Mouse (Mus musculus): Measurements from ENCODE around the gene Fam69b. TPM values are rescaled to one million over a fixed set of nuclear protein-coding genes. Genes with fewer than 3 reads are reported as not detected.

Fam69b gene
- polyA plus RNA-seq, 2 experiments, result 0.70 to 0.78 TPM

- no peak for ATAC-seq (ENCODE audit: insufficient read depth)
- Histone ChIP-seq H3K4me1 (replicated peaks; ENCODE audit: control insufficient read depth in 2 of 2, insufficient read depth in 2 of 2, low read length in 1 of 2) (peaks cover 0 to 25% of the 10 kb centered on the region in 2 experiments; a peak in 2 of 4 replicates), H3K9ac (replicated peaks) (no peak overlapping the region), H3K27ac (no peak overlapping the region), H3K27me3 (ENCODE audit: control insufficient read depth, insufficient read depth, low read length) (no peaks in the 10 kb centered on the region), H3K4me2 (ENCODE audit: low read depth) (no peak overlapping the region), H3K9me3 (ENCODE audit: control insufficient read depth, low read length) (no peaks in the 10 kb centered on the region), H3K4me3 (ENCODE audit: insufficient read depth in 1 of 2, low read depth in 2 of 2, low read length in 2 of 2) (no peak overlapping the region), H3K36me3 (replicated peaks; ENCODE audit: control insufficient read depth, insufficient read depth, low read depth) (no peaks in the 10 kb centered on the region; the same call in 1 of the 2 replicates)
- DNase-seq (ENCODE audit: low read depth in 3 of 3, low spot score in 3 of 3), result no peak
- TF ChIP-seq CTCF (IDR thresholded peaks at IDR 0.05; ENCODE audit: low read depth) (no peak), EP300 (IDR thresholded peaks at IDR 0.05; ENCODE audit: low read depth) (no peak)
- 82% methylated on average over 2 of the region's 2 CpGs for WGBS (ENCODE audit: insufficient replicate concordance)
These were observed 30.4 kb upstream of the Fam69b start for GRCm38 (mm10) chr2:26597810-26598209.

- Histone ChIP-seq H3K27ac (no peak overlapping the region), H3K4me1 (replicated peaks; ENCODE audit: control insufficient read depth in 2 of 2, insufficient read depth in 2 of 2, low read length in 1 of 2) (peaks cover 0 to 25% of the 10 kb centered on the region in 2 experiments; a peak in 2 of 4 replicates), H3K36me3 (replicated peaks; ENCODE audit: control insufficient read depth, insufficient read depth, low read depth) (no peaks in the 10 kb centered on the region; the same call in 1 of the 2 replicates), H3K4me2 (ENCODE audit: low read depth) (no peak overlapping the region), H3K9ac (replicated peaks) (no peak overlapping the region), H3K27me3 (ENCODE audit: control insufficient read depth, insufficient read depth, low read length) (no peaks in the 10 kb centered on the region; the same call in none of the 2 replicates), H3K4me3 (ENCODE audit: insufficient read depth in 1 of 2, low read depth in 2 of 2, low read length in 2 of 2) (no peak overlapping the region), H3K9me3 (ENCODE audit: control insufficient read depth, low read length) (no peaks in the 10 kb centered on the region)
- TF ChIP-seq EP300 (IDR thresholded peaks at IDR 0.05; ENCODE audit: low read depth), result no peak
- TF ChIP-seq CTCF (IDR thresholded peaks at IDR 0.05; ENCODE audit: low read depth), result no peak
- 54% methylated on average over 3 of the region's 3 CpGs for WGBS (ENCODE audit: insufficient replicate concordance)
- ATAC-seq (ENCODE audit: insufficient read depth) (no peak), DNase-seq (ENCODE audit: low read depth in 3 of 3, low spot score in 3 of 3) (no peak)
These were observed 29.8 kb upstream of the Fam69b start for GRCm38 (mm10) chr2:26598462-26598861.

GRCm38 (mm10) chr2:26599965-26600364, 28.3 kb upstream of the Fam69b start:
- Histone ChIP-seq H3K4me1 (replicated peaks; ENCODE audit: control insufficient read depth in 2 of 2, insufficient read depth in 2 of 2, low read length in 1 of 2) (peaks cover 0 to 21% of the 10 kb centered on the region in 2 experiments; a peak in 2 of 4 replicates), H3K9ac (replicated peaks) (no peak overlapping the region), H3K27ac (peak overlapping the region; percentile 9; the same call in 1 of the 2 replicates), H3K27me3 (ENCODE audit: control insufficient read depth, insufficient read depth, low read length) (peaks cover 7% of the 10 kb centered on the region), H3K36me3 (replicated peaks; ENCODE audit: control insufficient read depth, insufficient read depth, low read depth) (no peaks in the 10 kb centered on the region), H3K9me3 (ENCODE audit: control insufficient read depth, low read length) (no peaks in the 10 kb centered on the region), H3K4me2 (ENCODE audit: low read depth) (no peak overlapping the region), H3K4me3 (ENCODE audit: insufficient read depth in 1 of 2, low read depth in 2 of 2, low read length in 2 of 2) (no peak overlapping the region)
- 59% methylated on average over 4 of the region's 4 CpGs for WGBS (ENCODE audit: insufficient replicate concordance)
- no peak for DNase-seq (ENCODE audit: low read depth in 3 of 3, low spot score in 3 of 3)
- ATAC-seq (ENCODE audit: insufficient read depth), result no peak
- TF ChIP-seq CTCF (IDR thresholded peaks at IDR 0.05; ENCODE audit: low read depth), result no peak
- no peak for TF ChIP-seq EP300 (IDR thresholded peaks at IDR 0.05; ENCODE audit: low read depth)

- H3K4me2 ChIP-seq (ENCODE audit: low read depth), result no peak overlapping the region
- 64% methylated on average over 2 of the region's 2 CpGs for WGBS (ENCODE audit: insufficient replicate concordance)
- ATAC-seq (ENCODE audit: insufficient read depth) (peak; percentile 48; the same call in 1 of the 2 replicates), DNase-seq (ENCODE audit: low read depth in 3 of 3, low spot score in 3 of 3) (no peak)
- H3K27ac ChIP-seq, result no peak overlapping the region
- TF ChIP-seq CTCF (IDR thresholded peaks at IDR 0.05; ENCODE audit: low read depth), result no peak
- no peak for TF ChIP-seq EP300 (IDR thresholded peaks at IDR 0.05; ENCODE audit: low read depth)
- no peak overlapping the region for H3K4me3 ChIP-seq (ENCODE audit: insufficient read depth in 1 of 2, low read depth in 2 of 2, low read length in 2 of 2)
- no peaks in the 10 kb centered on the region for H3K36me3 ChIP-seq (replicated peaks; ENCODE audit: control insufficient read depth, insufficient read depth, low read depth)
- H3K27me3 ChIP-seq (ENCODE audit: control insufficient read depth, insufficient read depth, low read length), result peaks cover 7% of the 10 kb centered on the region
- H3K9me3 ChIP-seq (ENCODE audit: control insufficient read depth, low read length), result no peaks in the 10 kb centered on the region
- no peak overlapping the region for H3K9ac ChIP-seq (replicated peaks)
- peaks cover 0 to 17% of the 10 kb centered on the region in 2 experiments; a peak in 2 of 4 replicates for H3K4me1 ChIP-seq (replicated peaks; ENCODE audit: control insufficient read depth in 2 of 2, insufficient read depth in 2 of 2, low read length in 1 of 2)
These were observed 27.6 kb upstream of the Fam69b start for GRCm38 (mm10) chr2:26600664-26601063.

- no peak overlapping the region for H3K4me2 ChIP-seq (ENCODE audit: low read depth)
- 66% methylated on average over 1 of the region's 1 CpGs for WGBS (ENCODE audit: insufficient replicate concordance)
- no peak overlapping the region for H3K27ac ChIP-seq
These were observed 26.7 kb upstream of the Fam69b start for GRCm38 (mm10) chr2:26601595-26601994.

More at GRCm38 (mm10) chr2:26601595-26601994, 26.7 kb upstream of the Fam69b start:
- H3K27me3 ChIP-seq (ENCODE audit: control insufficient read depth, insufficient read depth, low read length), result peaks cover 7% of the 10 kb centered on the region
- TF ChIP-seq CTCF (IDR thresholded peaks at IDR 0.05; ENCODE audit: low read depth) (no peak), EP300 (IDR thresholded peaks at IDR 0.05; ENCODE audit: low read depth) (no peak)
- ATAC-seq (ENCODE audit: insufficient read depth) (no peak), DNase-seq (ENCODE audit: low read depth in 3 of 3, low spot score in 3 of 3) (no peak)
- no peaks in the 10 kb centered on the region for H3K9me3 ChIP-seq (ENCODE audit: control insufficient read depth, low read length)
- no peak overlapping the region for H3K4me3 ChIP-seq (ENCODE audit: insufficient read depth in 1 of 2, low read depth in 2 of 2, low read length in 2 of 2)
- H3K4me1 ChIP-seq (replicated peaks; ENCODE audit: control insufficient read depth in 2 of 2, insufficient read depth in 2 of 2, low read length in 1 of 2), result peaks cover 0 to 17% of the 10 kb centered on the region in 2 experiments; a peak in 2 of 4 replicates
- H3K9ac ChIP-seq (replicated peaks), result no peak overlapping the region
- no peaks in the 10 kb centered on the region for H3K36me3 ChIP-seq (replicated peaks; ENCODE audit: control insufficient read depth, insufficient read depth, low read depth)
